Mouse (Mus musculus) inflammation-experienced regulatory T-cells, adult 6 months (primary cell): ENCODE measurements around the gene Tmem30b. TPM values are rescaled to one million over a fixed set of nuclear protein-coding genes. Genes with fewer than 3 reads are reported as not detected.
"Not testable (repeated sequence)": the region's sequence is repeated elsewhere in the genome, so short reads cannot be mapped to it uniquely, and the experiment has no call there.

Source experiments
- ATAC-seq: one replicate; pipeline ENCODE4 v1.8.0; 2017
- polyA plus RNA-seq, 3 experiments: library from polyadenylated mRNA; unstranded; fragments of 100-300 nt; shearing (Covaris generic); gene quantifications; one replicate each; pipeline ENCODE4 v1.2.1; 2017

Gene Tmem30b
- polyA plus RNA-seq, 3 experiments from 2014 or later = 0.15 to 0.18 TPM; not detected in 1

DNA sequence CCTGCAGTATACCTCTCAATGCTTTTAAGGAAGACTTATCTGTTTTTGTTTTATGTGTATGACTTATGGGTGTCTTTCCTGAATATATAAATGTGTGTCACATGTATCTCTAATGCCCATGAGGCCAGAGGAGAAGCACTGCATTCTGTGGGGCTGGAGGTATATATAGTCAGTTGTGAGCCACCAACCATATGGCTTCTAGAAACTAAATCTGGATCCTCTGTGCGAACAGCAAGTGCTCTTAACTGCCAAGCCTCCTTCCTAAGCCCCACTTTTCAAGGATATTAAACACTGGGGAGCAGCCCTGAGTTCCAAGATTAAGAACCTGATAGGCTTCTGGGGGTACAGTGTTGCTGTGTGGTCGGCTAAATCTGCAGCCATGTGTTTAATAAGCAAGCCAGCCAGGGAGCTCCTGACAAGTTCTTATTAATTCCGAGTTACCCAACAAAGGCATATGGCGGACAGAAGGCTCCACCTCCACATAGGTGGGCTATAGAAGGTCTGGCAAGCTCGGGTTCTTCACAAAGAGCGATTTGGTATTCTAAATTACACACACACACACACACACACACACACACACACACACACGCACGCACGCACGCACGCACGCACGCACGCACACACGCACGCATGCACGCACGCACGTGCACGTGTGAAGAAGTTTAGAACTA lies 12.5 kb upstream of the Tmem30b start:
- ATAC-seq = no peak

DNA sequence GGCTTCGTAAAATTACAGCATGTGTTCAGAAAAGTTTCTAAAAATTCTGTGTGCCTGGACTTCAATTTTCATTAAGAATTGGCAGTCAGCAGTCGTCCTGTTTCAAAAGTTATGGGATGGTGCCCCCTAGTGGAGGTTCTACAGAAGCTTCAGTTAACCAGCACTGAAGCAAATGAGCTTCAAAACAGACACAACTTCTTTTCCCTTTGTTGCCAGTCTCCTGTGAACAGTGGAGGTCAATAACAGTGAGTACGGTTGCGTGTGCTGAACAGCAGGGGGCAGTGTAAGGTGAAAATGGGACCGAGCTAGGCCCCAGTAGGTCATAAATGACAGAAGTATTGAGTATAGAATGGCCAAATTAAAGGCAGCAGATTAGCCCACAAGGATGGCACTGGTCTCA lies 8.0 kb upstream of the Tmem30b start:
- ATAC-seq = peak; percentile 83

DNA sequence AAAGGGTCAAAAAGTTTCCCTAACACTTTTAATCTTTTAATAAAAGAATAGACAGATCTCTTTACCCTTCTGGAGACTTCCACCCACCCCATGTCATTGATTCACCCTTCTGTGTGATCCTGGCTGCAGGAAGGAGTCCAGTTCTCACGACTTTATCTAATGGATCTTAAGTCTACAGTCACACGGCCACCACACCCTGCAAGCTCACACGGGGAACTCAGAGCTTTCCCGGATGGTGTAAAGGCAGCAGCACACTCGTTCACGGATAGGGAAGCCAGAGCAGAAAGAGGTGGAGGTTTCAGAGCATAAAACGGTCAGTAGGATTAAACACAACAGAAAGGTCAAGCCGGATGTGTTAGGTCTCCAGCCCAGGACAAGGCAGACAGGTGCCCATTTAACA lies 2.1 kb upstream of the Tmem30b start:
- no peak for ATAC-seq

DNA sequence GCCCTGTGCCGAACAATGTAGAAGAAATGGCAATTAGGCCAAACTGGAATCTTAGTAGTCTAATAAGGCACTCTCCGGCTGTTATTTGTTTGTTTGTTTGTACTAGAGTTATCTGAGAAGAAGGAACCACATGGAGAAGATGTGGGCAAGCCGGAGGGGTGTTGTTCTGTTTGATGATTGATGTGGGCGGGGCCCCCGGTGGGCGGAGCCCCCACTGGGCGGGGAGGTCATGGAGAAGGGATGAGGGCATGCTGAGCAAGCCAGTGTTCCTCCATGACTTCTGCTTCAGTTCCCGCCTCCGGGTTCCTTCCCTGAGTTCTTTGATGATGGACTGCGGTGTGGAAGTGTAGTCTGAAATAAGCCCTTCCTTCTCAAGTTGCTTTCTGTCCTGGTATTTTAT lies 1.5 kb upstream of the Tmem30b start:
- ATAC-seq = no peak

DNA sequence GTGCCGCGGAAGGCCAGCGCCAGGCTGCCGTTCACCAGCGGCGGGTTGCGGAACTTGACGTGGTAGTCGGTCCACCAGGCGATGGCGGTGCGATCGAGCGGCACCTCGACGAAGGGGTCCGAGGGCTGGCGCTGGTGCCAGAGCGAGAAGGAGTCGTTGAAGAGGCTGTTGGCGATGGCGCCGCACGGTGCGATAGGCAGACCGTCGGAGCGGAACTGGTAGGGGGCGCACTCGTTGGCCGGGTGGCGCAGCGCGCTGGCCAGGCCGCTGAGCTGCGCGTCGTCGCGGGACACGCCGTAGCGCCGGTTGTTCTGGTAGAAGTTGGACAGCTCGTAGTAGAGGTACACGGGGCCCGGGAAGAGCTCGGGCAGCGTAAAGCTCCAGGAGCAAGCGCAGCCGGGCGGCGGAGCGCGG lies 513 bp downstream of the Tmem30b start:
- ATAC-seq = peak; percentile 72

DNA sequence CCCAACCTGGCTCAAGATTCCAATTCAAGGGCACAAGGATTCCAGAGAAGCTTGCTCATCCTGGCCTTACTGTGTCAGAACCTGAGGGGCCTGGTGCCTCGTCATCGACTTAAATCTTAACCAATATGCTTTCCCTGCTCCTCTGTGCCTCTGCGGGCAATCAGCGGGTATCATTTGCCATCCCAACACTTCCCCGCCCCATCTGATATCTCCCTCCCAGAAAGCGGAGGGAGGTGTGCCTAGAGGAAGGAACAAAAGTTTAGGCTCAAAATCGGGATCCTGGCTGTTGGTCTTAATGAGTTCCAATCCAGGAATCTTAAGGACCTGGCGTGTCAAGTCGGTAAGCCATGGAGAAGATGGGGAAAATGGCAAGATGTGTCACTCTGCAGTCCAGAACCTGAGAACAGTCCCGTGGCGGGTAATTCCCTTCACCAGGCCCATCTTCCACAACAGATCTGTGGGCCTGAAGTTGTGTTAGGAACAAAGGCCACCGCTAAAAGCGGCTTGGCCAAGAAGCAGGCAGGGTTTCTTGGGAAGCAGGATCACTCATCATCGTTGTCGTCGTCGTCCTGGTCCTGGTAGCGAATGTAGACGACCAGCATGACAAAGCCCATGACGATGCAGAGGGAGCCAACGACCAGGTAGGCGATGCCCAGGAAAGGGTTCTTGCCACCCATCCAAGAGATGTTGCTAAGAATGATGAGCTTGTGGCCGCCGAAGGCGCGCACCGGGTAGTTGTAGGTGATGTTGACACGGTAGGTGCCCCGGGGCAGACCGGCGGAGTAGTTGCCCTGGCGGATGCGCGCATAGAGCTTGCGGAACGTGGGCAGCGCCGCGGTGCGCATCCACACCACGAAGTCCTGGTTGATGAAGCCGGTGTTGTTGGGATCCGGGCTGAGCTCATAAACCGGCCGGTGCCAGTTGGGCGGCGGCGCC lies 1.2 kb downstream of the Tmem30b start:
- ATAC-seq = peak; percentile 29

DNA sequence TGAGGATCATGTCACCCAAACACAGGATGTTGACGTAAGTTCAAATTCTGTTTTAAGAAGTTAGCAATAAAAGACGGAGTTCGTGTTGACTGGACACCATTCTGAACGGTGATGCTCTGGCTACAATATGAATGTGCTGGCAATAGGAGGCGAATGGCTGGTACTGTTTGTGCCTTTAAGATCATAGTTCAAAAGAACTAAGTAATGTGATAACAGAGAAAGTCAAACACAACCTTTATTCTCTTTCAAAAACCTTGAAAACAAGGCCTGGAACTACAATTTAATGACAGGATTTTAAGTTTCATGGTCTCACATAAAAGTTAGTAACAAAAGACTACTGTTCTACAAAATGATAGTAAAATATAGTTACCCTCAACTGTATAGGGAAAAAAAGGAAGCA lies 3.0 kb downstream of the Tmem30b start:
- ATAC-seq = no peak

DNA sequence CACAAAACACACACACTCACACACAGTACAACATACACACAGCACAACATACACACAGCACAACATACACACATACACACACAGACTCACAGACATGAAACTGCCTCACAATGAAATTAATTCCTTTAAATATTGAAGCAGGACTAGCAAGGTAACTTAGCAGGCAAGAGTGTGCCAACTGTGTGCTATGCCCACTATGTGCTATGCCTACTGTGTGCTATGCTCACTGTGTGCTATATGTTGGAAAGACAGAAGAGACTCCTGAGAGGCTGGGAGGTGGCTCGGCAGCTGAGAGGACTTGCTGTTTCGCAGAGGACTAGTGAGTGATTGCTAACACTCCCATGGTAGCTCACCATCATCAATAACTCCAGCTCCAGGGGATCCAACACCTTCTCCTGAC lies 5.8 kb downstream of the Tmem30b start:
- ATAC-seq = no peak

DNA sequence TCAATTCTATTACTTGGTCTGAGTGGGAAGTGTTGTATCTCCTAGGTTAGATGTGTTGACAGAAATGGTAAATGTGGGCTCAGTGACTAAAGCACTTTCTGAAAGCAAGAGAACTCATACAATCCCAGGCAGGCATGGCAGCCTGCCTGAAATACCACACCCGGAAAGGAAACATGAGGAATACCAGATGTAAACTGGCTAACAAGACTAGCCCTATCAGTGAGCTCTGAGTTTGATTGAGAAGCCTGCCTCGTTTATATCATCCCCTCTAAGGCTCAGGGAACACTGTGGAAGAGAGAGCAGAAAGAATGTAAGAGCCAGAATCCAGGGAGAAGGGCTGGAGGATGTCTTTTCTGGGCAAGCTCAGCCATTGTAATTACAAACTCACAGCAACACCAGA lies 7.0 kb downstream of the Tmem30b start:
- no peak for ATAC-seq

DNA sequence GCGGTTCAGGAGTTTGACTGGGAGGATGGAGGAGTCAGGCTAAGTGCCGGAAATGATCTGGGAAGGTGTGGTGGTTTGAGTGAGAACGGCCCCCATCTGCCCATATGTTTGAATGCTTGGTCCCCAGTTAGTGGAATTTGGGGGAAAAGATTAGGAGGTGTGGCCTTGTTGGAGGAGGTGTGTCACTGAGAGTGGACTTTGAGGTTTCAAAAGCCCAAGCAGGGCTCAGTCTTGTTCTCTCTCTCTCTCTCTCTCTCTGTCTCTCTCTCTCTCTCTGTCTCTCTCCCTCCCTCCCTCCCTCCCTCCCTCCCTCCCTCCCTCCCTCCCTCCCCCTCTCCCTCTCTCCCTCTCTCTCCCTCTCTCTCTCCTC lies 8.1 kb downstream of the Tmem30b start:
- not testable (repeated sequence) for ATAC-seq

DNA sequence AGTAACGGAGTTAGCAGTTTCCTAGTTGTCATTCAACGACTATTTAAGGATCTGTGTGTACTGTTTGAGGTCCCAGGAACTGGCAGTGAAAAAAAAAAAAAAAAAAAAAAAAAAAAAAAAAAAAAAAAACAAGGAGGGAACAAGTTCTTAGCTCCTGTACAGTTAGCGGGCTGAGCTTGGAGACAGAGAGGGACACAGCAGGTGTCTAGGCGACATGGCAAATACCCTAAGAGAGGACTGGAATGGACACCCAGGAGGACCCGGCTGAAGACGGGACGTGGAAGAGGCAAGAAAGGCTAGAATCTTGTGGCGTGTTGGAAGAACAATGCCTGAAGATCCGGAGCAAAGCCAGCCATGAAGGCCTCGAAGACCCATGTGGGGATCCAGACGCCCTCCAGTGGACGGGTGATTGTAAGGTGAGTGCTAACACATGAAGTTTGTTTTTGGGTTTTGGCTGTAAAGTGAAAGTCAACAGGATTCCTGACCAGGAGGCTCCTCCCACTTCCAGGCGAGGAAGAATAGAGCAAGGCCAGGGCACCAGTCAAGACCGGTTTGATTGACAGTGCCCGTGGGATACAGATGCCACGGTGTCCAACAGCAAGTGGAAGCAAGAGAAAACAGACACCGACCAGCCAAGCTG lies 8.6 kb downstream of the Tmem30b start:
- ATAC-seq = peak; percentile 56

DNA sequence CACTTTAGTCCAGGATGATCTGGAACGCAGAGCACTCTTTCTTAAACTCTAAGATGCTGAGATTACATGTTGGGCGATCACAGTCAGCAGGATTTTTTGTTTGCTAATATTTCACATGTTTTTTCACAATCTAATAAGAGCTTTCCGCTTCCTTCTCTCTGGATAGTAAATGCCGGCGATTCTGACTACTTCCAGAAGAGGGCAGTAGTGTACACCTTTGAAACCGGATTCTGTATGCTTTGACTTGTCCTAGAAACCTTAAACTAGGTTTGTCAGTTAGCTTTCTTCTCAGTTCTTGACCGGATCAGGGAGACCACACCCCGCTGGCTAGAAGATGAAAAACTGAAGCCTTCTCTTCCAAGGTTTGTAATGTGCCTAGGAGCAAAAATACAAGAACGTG lies 11.6 kb downstream of the Tmem30b start:
- peak; percentile 67 for ATAC-seq

DNA sequence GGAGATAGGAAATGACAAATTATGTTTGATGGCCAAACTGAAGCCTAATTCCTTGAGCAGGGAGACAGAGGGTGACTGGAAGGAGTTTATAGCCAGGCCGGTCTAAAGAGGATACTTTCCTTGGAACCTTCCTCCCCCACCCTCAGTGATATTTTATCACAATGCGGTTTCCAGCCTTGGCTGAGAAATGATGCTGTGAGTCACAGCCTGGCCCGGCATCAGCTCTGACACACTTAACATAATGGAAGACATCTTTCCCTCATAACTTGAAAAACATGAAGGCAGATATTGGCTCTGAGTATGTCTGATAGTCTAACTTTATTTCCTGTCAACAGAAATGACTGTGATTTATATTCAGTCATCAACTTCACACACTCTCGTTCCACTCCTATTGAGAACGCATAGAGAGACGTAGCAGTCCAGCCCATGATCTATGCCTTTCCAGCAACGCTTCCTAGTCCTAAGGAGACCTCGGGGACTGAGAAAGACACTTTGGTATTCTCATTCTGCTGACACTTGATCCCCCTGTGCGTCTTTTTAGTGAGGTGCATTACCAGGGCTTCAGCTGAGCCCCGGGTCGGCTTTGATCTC lies 14.2 kb downstream of the Tmem30b start:
- ATAC-seq = no peak

DNA sequence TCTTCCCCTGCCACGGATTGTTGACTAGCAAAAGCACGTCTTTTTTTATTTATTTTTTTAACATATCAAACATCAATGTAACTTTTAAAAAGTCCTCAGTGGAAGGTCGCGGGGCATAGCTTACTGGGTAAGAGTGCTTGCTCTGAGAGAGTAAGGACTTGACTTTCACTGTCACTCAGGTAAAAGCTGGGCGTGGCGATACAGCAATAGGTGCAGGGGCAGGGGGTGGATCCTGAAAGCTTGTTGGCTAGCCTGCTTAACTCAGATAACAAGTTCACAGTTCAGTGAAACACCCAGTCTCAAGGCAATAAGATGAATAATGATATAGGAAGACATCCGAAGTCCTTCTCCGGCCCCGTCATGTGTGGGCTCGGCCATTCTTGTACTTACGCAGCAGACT lies 16.6 kb downstream of the Tmem30b start:
- no peak for ATAC-seq

DNA sequence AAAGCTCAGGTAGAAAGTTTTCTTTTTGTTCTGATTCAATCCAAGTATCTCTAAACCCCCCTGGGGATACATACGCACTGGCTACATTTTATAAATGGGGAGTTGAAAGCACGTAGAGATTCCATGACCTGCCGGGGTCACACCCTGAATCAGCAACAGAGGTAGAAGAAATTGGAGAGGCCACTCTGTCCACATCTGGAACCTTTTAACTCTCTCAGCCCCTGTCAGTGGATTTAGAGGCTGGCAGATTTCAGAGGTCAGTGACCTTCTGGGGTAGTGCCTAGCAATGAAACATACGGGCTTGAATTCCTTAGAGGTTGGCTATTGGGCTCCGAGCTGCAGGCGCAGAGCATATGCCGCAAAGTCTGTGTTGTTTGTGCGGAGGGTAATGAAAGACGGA lies 17.1 kb downstream of the Tmem30b start:
- no peak for ATAC-seq

DNA sequence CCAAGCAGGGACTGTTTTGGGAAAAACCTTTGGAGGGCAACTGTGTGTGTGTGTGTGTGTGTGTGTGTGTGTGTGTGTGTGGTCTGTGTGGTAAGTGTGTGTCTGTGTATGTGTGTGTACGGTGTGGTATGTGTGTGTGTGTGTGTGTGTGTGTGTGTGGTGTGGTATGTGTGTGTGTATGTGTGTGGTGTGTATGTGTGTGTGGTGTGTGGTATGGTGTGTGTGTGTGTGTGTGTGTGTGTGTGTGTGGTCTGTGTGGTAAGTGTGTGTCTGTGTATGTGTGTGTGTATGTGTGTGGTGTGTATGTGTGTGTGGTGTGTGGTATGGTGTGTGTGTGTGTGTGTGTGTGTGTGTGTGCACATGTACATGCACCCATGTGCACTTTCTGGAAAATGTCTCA lies 18.1 kb downstream of the Tmem30b start:
- not testable (repeated sequence) for ATAC-seq

DNA sequence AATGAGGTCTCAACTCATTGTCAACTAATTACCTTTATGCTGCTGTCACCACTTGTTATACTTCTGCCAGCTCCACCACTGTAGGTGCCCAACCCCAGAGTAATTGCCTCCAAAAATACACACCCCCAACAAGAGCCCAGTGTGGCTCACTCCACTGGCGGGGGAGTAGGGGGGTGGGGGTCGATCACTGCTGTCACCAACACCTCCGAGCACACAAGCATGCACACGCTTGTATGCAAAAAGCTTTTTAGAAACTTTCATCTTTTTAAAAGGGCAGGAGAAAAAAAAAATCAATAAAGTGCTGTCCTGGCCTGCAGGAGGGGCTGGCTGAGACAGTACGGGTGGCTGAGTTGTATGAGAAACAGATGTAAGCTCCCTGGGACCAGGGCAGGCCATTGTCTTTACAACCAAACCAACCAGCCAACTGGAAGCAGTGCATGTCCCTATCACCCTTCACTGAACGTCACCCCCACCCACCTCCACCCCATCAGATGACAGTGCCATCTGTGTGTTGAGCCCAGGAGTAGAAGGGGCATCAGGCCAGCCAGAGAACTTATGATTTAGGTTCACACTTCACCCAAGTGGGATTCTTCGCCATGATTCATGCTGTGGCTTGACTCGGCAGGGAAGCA lies 20.8 kb downstream of the Tmem30b start:
- ATAC-seq = no peak

DNA sequence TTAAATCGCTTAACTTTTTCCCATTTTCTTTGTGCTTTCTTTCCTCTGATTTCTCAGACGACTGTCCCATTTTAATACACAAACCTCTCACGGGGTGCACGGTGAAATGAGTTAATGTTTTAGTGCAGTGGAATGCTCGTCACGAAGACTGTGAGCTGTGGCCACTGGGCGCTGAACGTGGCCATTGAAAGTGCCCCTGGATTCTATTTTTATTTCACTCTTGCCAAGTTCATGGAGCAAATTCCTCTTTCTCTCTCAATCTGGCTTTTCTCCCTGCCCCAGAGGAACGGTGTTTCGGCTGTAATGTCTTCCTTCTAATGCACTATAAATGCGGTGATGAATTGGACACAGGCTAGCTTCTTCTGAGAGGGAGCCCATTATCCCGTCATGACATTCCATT lies 23.1 kb downstream of the Tmem30b start:
- ATAC-seq = no peak

DNA sequence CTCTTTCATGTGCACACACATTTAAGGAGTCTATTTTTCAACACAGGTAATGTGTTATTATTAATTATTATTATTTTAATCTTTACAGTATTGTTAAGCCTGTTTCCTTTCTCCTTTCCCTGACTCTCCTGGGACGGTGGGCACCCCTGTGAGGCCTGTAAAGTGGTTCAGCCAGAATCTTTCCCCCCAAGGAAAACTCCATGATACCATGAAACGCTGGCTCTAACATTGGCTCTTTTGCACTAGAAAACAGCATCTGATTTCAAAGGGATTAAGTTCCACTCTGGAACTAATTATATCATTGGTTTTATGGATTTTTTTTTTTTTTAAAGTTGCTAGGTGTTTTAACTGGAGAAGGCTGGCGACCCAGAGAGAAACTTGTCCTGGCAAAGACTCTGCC lies 24.2 kb downstream of the Tmem30b start:
- no peak for ATAC-seq

DNA sequence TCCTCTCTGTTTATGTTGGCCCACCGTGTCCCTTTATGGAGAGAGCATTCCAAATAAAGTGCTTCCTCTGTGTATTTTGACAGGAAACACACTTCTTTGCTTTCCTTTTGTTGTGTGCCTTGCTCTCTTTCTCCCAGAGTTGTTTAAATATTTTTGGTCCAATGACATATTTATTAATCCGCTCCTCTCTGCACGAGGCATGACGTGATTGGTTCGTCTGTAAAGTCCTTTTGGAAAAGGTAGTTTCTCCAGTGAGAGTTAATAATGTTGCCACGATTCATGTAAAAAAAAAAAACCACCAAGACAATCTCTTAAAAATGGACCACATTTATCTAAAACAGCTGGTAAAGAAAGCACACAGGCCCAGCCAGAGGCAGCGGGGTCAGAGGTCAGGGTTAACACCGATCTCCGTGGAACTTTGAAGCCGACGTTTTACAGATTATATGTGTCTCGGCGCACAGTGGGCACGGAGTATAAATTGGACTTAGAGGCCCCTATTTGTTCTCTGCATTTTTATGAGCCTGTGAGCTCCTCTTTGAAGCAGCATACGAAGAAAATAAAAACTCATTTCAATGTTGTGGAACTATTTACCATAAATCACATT lies 24.9 kb downstream of the Tmem30b start:
- no peak for ATAC-seq

DNA sequence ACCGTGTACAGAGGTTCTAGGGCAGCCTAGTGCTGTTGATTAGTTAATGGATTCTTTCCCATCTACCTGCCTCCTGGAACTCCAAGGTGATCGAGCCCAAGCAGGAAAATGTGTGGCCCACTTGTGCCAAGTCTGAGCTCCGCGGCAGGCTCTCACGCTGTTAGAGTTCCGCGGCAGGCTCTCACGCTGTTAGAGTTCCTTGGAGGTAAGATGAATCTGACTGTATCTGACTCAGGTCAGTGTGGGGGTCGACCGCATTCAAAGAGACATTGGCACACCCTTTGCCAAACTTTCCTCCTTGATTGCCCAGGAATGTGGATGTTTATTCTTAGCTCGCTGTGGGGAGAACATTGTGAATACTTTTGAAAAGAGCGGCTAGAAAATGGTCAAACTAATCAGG lies 28.4 kb downstream of the Tmem30b start:
- no peak for ATAC-seq

DNA sequence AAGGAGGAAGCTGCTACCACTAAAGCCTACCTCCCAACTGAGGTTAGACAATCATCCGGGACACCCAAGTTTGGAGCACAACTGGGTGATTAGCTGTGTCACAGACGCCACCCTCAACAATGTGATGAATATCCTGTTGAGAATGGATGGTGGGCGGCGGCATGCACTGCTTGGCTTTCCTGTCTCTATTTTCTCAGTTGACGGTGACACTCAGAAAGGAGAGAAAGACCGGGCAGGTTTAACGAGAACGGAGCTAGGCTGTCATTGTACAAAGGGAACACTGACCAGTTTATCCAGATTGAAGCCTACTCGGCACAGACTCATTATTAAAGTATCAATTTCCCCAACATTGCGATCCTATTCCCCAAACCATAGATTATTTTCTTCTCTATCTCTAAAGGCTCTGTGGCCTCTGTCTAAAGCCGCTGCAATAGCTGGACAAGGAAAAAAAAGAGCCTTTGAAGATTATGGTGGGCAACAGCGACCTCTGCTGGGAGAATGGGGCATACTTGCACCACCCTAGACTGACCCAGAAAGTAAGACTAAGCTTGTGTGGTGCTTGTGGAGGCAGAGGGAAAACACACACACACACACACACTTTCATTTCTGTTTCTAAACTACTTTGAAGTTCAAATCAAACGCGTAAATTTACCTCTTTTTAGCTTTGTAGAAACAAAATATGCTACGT lies 29.0 kb downstream of the Tmem30b start:
- no peak for ATAC-seq
